Mouse (Mus musculus) midbrain, embryonic 13.5 days (tissue): ENCODE data around the gene Ctnnd2. TPM values are rescaled to one million over a fixed set of nuclear protein-coding genes. Genes with fewer than 3 reads are reported as not detected.
A peak's percentile ranks its signal among the peaks of the same experiment; 100 is the strongest.

Source experiments
- ATAC-seq: fragments of 200-750 bp; cut with Nextera tagmentation; 2 replicates; pipeline ENCODE4 v1.8.0; 2017; ENCODE audit warnings: mild to moderate bottlenecking, moderate TSS enrichment, moderate library complexity
- H3K27ac ChIP-seq: fragments of 300-500 bp; sonication (generic); 2 replicates; pipeline ENCODE4 v1.5.1; 2015; ENCODE audit warnings: inconsistent platforms, mild to moderate bottlenecking, moderate library complexity
- H3K27me3 ChIP-seq: fragments of 300-500 bp; sonication (generic); 2 replicates; pipeline ENCODE4 v1.6.1; 2015; ENCODE audit warnings: mild to moderate bottlenecking, inconsistent platforms
- H3K36me3 ChIP-seq: fragments of 300-500 bp; sonication (generic); 2 replicates; pipeline ENCODE4 v1.6.1; 2015; ENCODE audit warnings: mild to moderate bottlenecking, inconsistent platforms
- H3K4me1 ChIP-seq: fragments of 300-500 bp; sonication (generic); replicated peaks from 2 replicates; pipeline ENCODE4 v1.6.1; 2015; ENCODE audit warnings: inconsistent platforms
- H3K4me2 ChIP-seq: fragments of 300-500 bp; sonication (generic); replicated peaks from 2 replicates; pipeline ENCODE4 v1.6.1; 2015; ENCODE audit warnings: moderate library complexity, mild to moderate bottlenecking, inconsistent platforms
- H3K4me3 ChIP-seq: fragments of 300-500 bp; sonication (generic); replicated peaks from 2 replicates; pipeline ENCODE4 v1.5.1; 2015; ENCODE audit warnings: mild to moderate bottlenecking, inconsistent platforms
- H3K9ac ChIP-seq: fragments of 300-500 bp; sonication (generic); replicated peaks from 2 replicates; pipeline ENCODE4 v1.6.1; 2015; ENCODE audit warnings: mild to moderate bottlenecking, inconsistent platforms
- H3K9me3 ChIP-seq: fragments of 300-500 bp; sonication (generic); 2 replicates; pipeline ENCODE4 v1.6.1; 2016; ENCODE audit warnings: mild to moderate bottlenecking, inconsistent platforms
- WGBS: fragments of 180-500 bp; shearing (Covaris S2); methylation state at CpG from one replicate; pipeline ENCODE4 v1.1.7; 2015; 5-methylcytosine and 5-hydroxymethylcytosine counted together
- polyA plus RNA-seq: library from polyadenylated mRNA; unstranded; fragments of >200 nt; fragmentation: Nextera tagmentation; extraction: Ambion mirVana; gene quantifications from 2 replicates; pipeline ENCODE4 v1.2.1, GENCODE M21; 2015

The Ctnnd2 gene
- polyA plus RNA-seq, 1 experiment from 2014 or later = 54.2 TPM

- Histone ChIP-seq H3K27me3 (no peaks in the 10 kb centered on the region), H3K36me3 (no peaks in the 10 kb centered on the region), H3K27ac (no peak overlapping the region), H3K4me1 (peaks cover 4% of the 10 kb centered on the region; the same call in 1 of the 2 replicates), H3K9ac (no peak overlapping the region), H3K9me3 (no peaks in the 10 kb centered on the region), H3K4me2 (no peak overlapping the region), H3K4me3 (no peak overlapping the region)
- ATAC-seq = no peak
- whole genome bisulfite sequencing = 85% methylated on average over 4 of the region's 4 CpGs
Measured at GRCm38 (mm10) chr15:30272326-30272725, 99.9 kb downstream of the Ctnnd2 start.

- no peak overlapping the region for H3K4me3 ChIP-seq
- H3K27me3 ChIP-seq = no peaks in the 10 kb centered on the region
- no peak overlapping the region for H3K27ac ChIP-seq
- no peak overlapping the region for H3K4me2 ChIP-seq
- peaks cover 8% of the 10 kb centered on the region; the same call in 1 of the 2 replicates for H3K4me1 ChIP-seq
- H3K9me3 ChIP-seq = no peaks in the 10 kb centered on the region
- no peaks in the 10 kb centered on the region for H3K36me3 ChIP-seq
- WGBS = 84% methylated on average over 5 of the region's 5 CpGs
- no peak for ATAC-seq
- no peak overlapping the region for H3K9ac ChIP-seq
Measured at GRCm38 (mm10) chr15:30275721-30276120, 103.3 kb downstream of the Ctnnd2 start.

- no peak for ATAC-seq
- 88% methylated on average over 4 of the region's 4 CpGs for WGBS
- peaks cover 8% of the 10 kb centered on the region; the same call in 1 of the 2 replicates for H3K4me1 ChIP-seq
Measured at GRCm38 (mm10) chr15:30276691-30277090, 104.3 kb downstream of the Ctnnd2 start.

GRCm38 (mm10) chr15:30278610-30279009, 106.2 kb downstream of the Ctnnd2 start:
- no peak overlapping the region for H3K4me3 ChIP-seq
- peaks cover 8% of the 10 kb centered on the region; the same call in 1 of the 2 replicates for H3K4me1 ChIP-seq
- no peak overlapping the region for H3K27ac ChIP-seq
- ATAC-seq = no peak
- H3K9me3 ChIP-seq = no peaks in the 10 kb centered on the region
- H3K4me2 ChIP-seq = no peak overlapping the region
- WGBS = 67% methylated on average over 4 of the region's 4 CpGs
- H3K36me3 ChIP-seq = no peaks in the 10 kb centered on the region
- no peak overlapping the region for H3K9ac ChIP-seq
- H3K27me3 ChIP-seq = no peaks in the 10 kb centered on the region

More at GRCm38 (mm10) chr15:30276691-30277090, 104.3 kb downstream of the Ctnnd2 start:
- H3K4me2 ChIP-seq = no peak overlapping the region
- no peaks in the 10 kb centered on the region for H3K36me3 ChIP-seq
- H3K27ac ChIP-seq = no peak overlapping the region
- no peak overlapping the region for H3K9ac ChIP-seq
- no peaks in the 10 kb centered on the region for H3K27me3 ChIP-seq
- no peak overlapping the region for H3K4me3 ChIP-seq
- no peaks in the 10 kb centered on the region for H3K9me3 ChIP-seq

- 89% methylated on average over 15 of the region's 15 CpGs for WGBS
- H3K4me3 ChIP-seq = no peak overlapping the region
- H3K27me3 ChIP-seq = no peaks in the 10 kb centered on the region
- H3K4me1 ChIP-seq = no peaks in the 10 kb centered on the region
- H3K9ac ChIP-seq = no peak overlapping the region
- H3K36me3 ChIP-seq = no peaks in the 10 kb centered on the region
- H3K27ac ChIP-seq = no peak overlapping the region
- no peak; the same call in 1 of the 2 replicates for ATAC-seq
- no peaks in the 10 kb centered on the region for H3K9me3 ChIP-seq
- no peak overlapping the region for H3K4me2 ChIP-seq
Measured at GRCm38 (mm10) chr15:30285572-30286244, 113.3 kb downstream of the Ctnnd2 start.

GRCm38 (mm10) chr15:30286245-30286642, 113.9 kb downstream of the Ctnnd2 start:
- Histone ChIP-seq H3K4me2 (no peak overlapping the region), H3K9me3 (no peaks in the 10 kb centered on the region), H3K4me1 (no peaks in the 10 kb centered on the region), H3K36me3 (no peaks in the 10 kb centered on the region), H3K4me3 (no peak overlapping the region), H3K9ac (no peak overlapping the region), H3K27ac (no peak overlapping the region), H3K27me3 (no peaks in the 10 kb centered on the region)
- peak; percentile 27; the same call in 1 of the 2 replicates for ATAC-seq
- WGBS = 91% methylated on average over 7 of the region's 7 CpGs

- Histone ChIP-seq H3K36me3 (no peaks in the 10 kb centered on the region), H3K27me3 (no peaks in the 10 kb centered on the region), H3K4me1 (no peaks in the 10 kb centered on the region), H3K9ac (no peak overlapping the region), H3K27ac (no peak overlapping the region), H3K4me3 (no peak overlapping the region), H3K9me3 (peaks cover 5% of the 10 kb centered on the region; the same call in 1 of the 2 replicates), H3K4me2 (no peak overlapping the region)
- 74% methylated on average over 2 of the region's 2 CpGs for WGBS
- no peak for ATAC-seq
Measured at GRCm38 (mm10) chr15:30302824-30303223, 130.4 kb downstream of the Ctnnd2 start.

- H3K4me1 ChIP-seq = no peaks in the 10 kb centered on the region
- ATAC-seq = peak; percentile 34; the same call in 1 of the 2 replicates
- whole genome bisulfite sequencing = 84% methylated on average over 7 of the region's 7 CpGs
- no peaks in the 10 kb centered on the region for H3K9me3 ChIP-seq
- no peak overlapping the region for H3K4me3 ChIP-seq
- no peak overlapping the region for H3K9ac ChIP-seq
- H3K4me2 ChIP-seq = no peak overlapping the region
- H3K27me3 ChIP-seq = no peaks in the 10 kb centered on the region
- no peaks in the 10 kb centered on the region for H3K36me3 ChIP-seq
- H3K27ac ChIP-seq = no peak overlapping the region
Measured at GRCm38 (mm10) chr15:30306437-30306836, 134.0 kb downstream of the Ctnnd2 start.

GRCm38 (mm10) chr15:30322543-30322942, 150.2 kb downstream of the Ctnnd2 start:
- Histone ChIP-seq H3K9me3 (0 out of 2 replicates have a peak, but pooled peaks cover 3% of the 10 kb centered on the region), H3K4me2 (no peak overlapping the region), H3K36me3 (no peaks in the 10 kb centered on the region), H3K4me3 (no peak overlapping the region), H3K27me3 (no peaks in the 10 kb centered on the region), H3K4me1 (no peaks in the 10 kb centered on the region), H3K9ac (no peak overlapping the region), H3K27ac (no peak overlapping the region)
- ATAC-seq = no peak
- WGBS = 93% methylated on average over 2 of the region's 2 CpGs

GRCm38 (mm10) chr15:30333336-30334310, 161.2 kb downstream of the Ctnnd2 start:
- no peak for ATAC-seq
- no peak overlapping the region for H3K9ac ChIP-seq
- WGBS = 76% methylated on average over 2 of the region's 2 CpGs
- no peak overlapping the region for H3K27ac ChIP-seq
- H3K4me3 ChIP-seq = no peak overlapping the region
- H3K4me2 ChIP-seq = no peak overlapping the region
- H3K36me3 ChIP-seq = no peaks in the 10 kb centered on the region
- peaks cover under 1% of the 10 kb centered on the region; the same call in 1 of the 2 replicates for H3K4me1 ChIP-seq
- H3K9me3 ChIP-seq = no peaks in the 10 kb centered on the region
- H3K27me3 ChIP-seq = no peaks in the 10 kb centered on the region

GRCm38 (mm10) chr15:30338585-30339197, 166.3 kb downstream of the Ctnnd2 start:
- H3K4me1 ChIP-seq = peaks cover 4% of the 10 kb centered on the region; the same call in 1 of the 2 replicates
- H3K4me2 ChIP-seq = no peak overlapping the region
- H3K9ac ChIP-seq = no peak overlapping the region
- H3K27ac ChIP-seq = no peak overlapping the region
- no peak overlapping the region for H3K4me3 ChIP-seq
- 81% methylated on average over 6 of the region's 6 CpGs for WGBS
- H3K36me3 ChIP-seq = no peaks in the 10 kb centered on the region
- H3K9me3 ChIP-seq = no peaks in the 10 kb centered on the region
- no peaks in the 10 kb centered on the region for H3K27me3 ChIP-seq
- ATAC-seq = no peak
